Mouse (Mus musculus) kidney, embryonic 14.5 days (tissue): ENCODE measurements around the gene Psmd9. TPM values are rescaled to one million over a fixed set of nuclear protein-coding genes. Genes with fewer than 3 reads are reported as not detected.

Experiments
- ATAC-seq: fragments of 200-750 bp; cut with Nextera tagmentation; 2 replicates; pipeline ENCODE4 v1.8.0; 2017; ENCODE audit warnings: moderate number of reproducible peaks, mild to moderate bottlenecking, moderate TSS enrichment, moderate library complexity; ENCODE audit not compliant: low FRiP score, low TSS enrichment
- H3K27ac ChIP-seq: fragments of 300-500 bp; sonication (generic); 2 replicates; pipeline ENCODE4 v1.5.1; 2014; ENCODE audit warnings: low read depth, mild to moderate bottlenecking, low read length, moderate library complexity, mixed read lengths
- H3K27me3 ChIP-seq: fragments of 300-500 bp; sonication (generic); 2 replicates; pipeline ENCODE4 v1.6.1; 2014; ENCODE audit warnings: mild to moderate bottlenecking, low read length; ENCODE audit not compliant: control insufficient read depth, insufficient read depth
- H3K36me3 ChIP-seq: fragments of 300-500 bp; sonication (generic); 2 replicates; pipeline ENCODE4 v1.6.1; 2014; ENCODE audit warnings: low read length, mixed read lengths; ENCODE audit not compliant: control insufficient read depth, insufficient read depth
- H3K4me1 ChIP-seq: fragments of 300-500 bp; sonication (generic); 2 replicates; pipeline ENCODE4 v1.6.1; 2014; ENCODE audit warnings: low read length, mixed read lengths; ENCODE audit not compliant: control insufficient read depth, insufficient read depth
- H3K4me2 ChIP-seq: fragments of 300-500 bp; sonication (generic); replicated peaks from 2 replicates; pipeline ENCODE4 v1.6.1; 2014; ENCODE audit warnings: low read depth, mild to moderate bottlenecking, low read length
- H3K4me3 ChIP-seq: fragments of 300-500 bp; sonication (generic); 2 replicates; pipeline ENCODE4 v1.5.1; 2014; ENCODE audit warnings: mild to moderate bottlenecking, low read length
- H3K9ac ChIP-seq: fragments of 300-500 bp; sonication (generic); 2 replicates; pipeline ENCODE4 v1.6.1; 2014; ENCODE audit warnings: low read depth, mild to moderate bottlenecking, low read length, moderate library complexity
- H3K9me3 ChIP-seq: fragments of 300-500 bp; sonication (generic); 2 replicates; pipeline ENCODE4 v1.6.1; 2016; ENCODE audit warnings: low read length; ENCODE audit not compliant: control insufficient read depth
- WGBS: fragments of 180-500 bp; shearing (Covaris S2); extraction: QIAGEN DNeasy Blood & Tissue Kit; methylation state at CpG from one replicate; pipeline ENCODE4 v1.1.7; 2014; 5-methylcytosine and 5-hydroxymethylcytosine counted together
- polyA plus RNA-seq: library from polyadenylated mRNA; unstranded; fragments of >200 nt; fragmentation: Nextera tagmentation; extraction: Ambion mirVana; gene quantifications from 2 replicates; pipeline ENCODE4 v1.2.1, GENCODE M21; 2014

The Psmd9 gene
- polyA plus RNA-seq, 1 experiment from 2014 or later, result 73.9 TPM

GRCm38 (mm10) chr5:123232180-123232579 lies 63.0 kb downstream of the Psmd9 start:
- peaks cover 9% of the 10 kb centered on the region; the same call in 1 of the 2 replicates for H3K36me3 ChIP-seq
- ATAC-seq, result no peak
- 97% methylated on average over 2 of the region's 2 CpGs for WGBS

GRCm38 (mm10) chr5:123235731-123236130 lies 66.5 kb downstream of the Psmd9 start:
- Histone ChIP-seq H3K4me3 (no peak overlapping the region), H3K4me1 (no peaks in the 10 kb centered on the region), H3K27me3 (no peaks in the 10 kb centered on the region), H3K4me2 (no peak overlapping the region), H3K27ac (no peak overlapping the region), H3K9me3 (no peaks in the 10 kb centered on the region), H3K9ac (no peak overlapping the region), H3K36me3 (peaks cover 30% of the 10 kb centered on the region)
- 0 out of 2 replicates have a peak, but pooled peaks have one; percentile 28 for ATAC-seq
- WGBS, result 28% methylated on average over 2 of the region's 2 CpGs

More at GRCm38 (mm10) chr5:123232180-123232579, 63.0 kb downstream of the Psmd9 start:
- Histone ChIP-seq H3K4me3 (no peak overlapping the region), H3K27me3 (no peaks in the 10 kb centered on the region), H3K4me2 (no peak overlapping the region), H3K27ac (no peak overlapping the region), H3K4me1 (peaks cover 5% of the 10 kb centered on the region), H3K9ac (no peak overlapping the region), H3K9me3 (no peaks in the 10 kb centered on the region)

DNA sequence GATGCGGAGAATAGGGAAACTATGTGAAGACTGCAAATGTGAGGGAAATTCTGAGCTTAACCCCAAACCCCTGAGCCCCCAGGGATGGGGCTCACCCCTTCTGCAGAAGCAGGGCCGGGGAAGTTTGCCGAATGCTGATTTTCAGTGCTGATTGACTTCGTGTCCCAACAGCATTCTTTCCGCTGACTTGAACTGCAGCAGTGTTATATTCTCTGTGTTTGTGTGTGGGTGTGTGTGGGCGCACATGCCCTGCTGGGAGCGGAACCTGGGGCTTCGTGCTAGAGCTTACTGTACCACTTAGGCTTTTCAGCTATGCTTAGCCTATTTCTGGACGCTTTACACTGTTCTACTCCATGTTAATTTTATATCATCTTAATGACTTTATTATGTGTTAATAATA lies 67.2 kb downstream of the Psmd9 start:
- no peaks in the 10 kb centered on the region for H3K9me3 ChIP-seq
- H3K36me3 ChIP-seq, result peaks cover 35% of the 10 kb centered on the region
- H3K27me3 ChIP-seq, result no peaks in the 10 kb centered on the region
- no peak for ATAC-seq
- H3K4me1 ChIP-seq, result no peaks in the 10 kb centered on the region
- no peak overlapping the region for H3K27ac ChIP-seq
- no peak overlapping the region for H3K4me2 ChIP-seq
- no peak overlapping the region for H3K9ac ChIP-seq
- WGBS, result 88% methylated on average over 9 of the region's 9 CpGs
- H3K4me3 ChIP-seq, result no peak overlapping the region

DNA sequence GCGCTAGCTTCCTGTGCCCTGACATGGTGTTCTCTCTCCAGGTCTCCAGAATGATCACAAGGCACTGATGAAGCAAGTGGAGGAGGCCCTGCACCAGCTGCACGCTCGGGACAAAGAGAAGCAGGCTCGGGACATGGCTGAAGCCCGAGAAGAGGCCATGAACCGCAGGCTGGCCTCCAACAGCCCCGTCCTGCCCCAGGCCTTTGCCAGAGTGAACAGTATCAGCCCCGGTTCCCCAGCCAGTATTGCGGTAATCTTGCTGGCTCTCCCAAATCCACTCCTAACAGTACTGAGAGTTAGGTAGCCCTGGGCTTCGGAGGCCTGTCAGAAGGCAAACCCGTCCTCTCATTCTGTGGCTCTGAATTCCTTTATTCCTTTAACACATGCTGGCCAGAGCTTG lies 70.3 kb downstream of the Psmd9 start:
- Histone ChIP-seq H3K9me3 (no peaks in the 10 kb centered on the region), H3K9ac (no peak overlapping the region), H3K36me3 (peaks cover 57% of the 10 kb centered on the region), H3K27ac (no peak overlapping the region), H3K4me3 (no peak overlapping the region), H3K27me3 (no peaks in the 10 kb centered on the region), H3K4me2 (no peak overlapping the region), H3K4me1 (no peaks in the 10 kb centered on the region)
- 90% methylated on average over 11 of the region's 11 CpGs for WGBS
- no peak for ATAC-seq

DNA sequence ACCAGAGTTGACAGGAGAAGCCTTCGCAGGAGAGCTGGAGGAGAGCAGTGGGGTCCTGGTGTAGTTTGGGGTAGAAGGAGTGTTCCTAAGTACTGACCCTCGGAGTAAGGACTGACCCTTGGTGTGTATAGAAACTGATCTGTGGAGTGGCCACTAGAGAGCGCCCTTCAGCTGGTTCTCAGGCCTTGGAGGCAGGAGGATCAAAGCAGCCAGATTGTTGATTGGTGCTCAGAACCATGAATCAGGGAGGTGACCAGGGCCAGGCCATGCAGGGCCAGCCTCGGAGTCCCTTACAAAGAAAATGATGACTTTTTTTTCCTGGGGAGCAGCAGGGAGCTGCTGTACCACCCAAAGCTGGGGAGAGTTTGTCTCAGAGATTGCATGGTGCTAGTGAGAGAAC lies 76.3 kb downstream of the Psmd9 start:
- Histone ChIP-seq H3K27ac (no peak overlapping the region), H3K36me3 (peaks cover 28% of the 10 kb centered on the region)
- peak; percentile 55 for ATAC-seq

DNA sequence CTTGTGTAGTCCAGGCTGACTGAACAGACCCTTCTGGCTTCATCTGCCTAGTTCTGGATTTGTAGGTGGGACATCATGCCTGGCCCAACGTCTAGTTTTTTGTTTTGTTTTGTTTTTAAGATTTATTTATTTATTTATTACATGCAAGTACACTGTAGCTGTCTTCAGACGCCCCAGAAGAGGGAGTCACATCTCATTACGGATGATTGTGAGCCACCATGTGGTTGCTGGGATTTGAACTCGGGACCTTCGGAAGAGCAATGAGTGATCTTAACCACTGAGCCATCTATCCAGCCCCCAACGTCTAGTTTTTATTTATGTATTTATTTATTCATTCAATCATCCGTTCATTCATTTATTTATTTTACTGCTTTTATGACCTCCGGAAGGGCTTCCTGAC lies 82.2 kb downstream of the Psmd9 start:
- H3K27ac ChIP-seq, result no peak overlapping the region
- H3K36me3 ChIP-seq, result no peaks in the 10 kb centered on the region; the same call in 1 of the 2 replicates
- no peak overlapping the region for H3K4me3 ChIP-seq
- H3K9ac ChIP-seq, result no peak overlapping the region
- H3K27me3 ChIP-seq, result no peaks in the 10 kb centered on the region
- no peak overlapping the region for H3K4me2 ChIP-seq
- H3K9me3 ChIP-seq, result no peaks in the 10 kb centered on the region
- no peak for ATAC-seq
- 65% methylated on average over 8 of the region's 8 CpGs for WGBS
- H3K4me1 ChIP-seq, result no peaks in the 10 kb centered on the region

More for the DNA sequence above, 76.3 kb downstream of the Psmd9 start:
- Histone ChIP-seq H3K4me1 (0 out of 2 replicates have a peak, but pooled peaks cover 3% of the 10 kb centered on the region), H3K4me3 (no peak overlapping the region), H3K4me2 (no peak overlapping the region), H3K9me3 (no peaks in the 10 kb centered on the region), H3K27me3 (no peaks in the 10 kb centered on the region), H3K9ac (no peak overlapping the region)
- 14% methylated on average over 4 of the region's 4 CpGs for WGBS

DNA sequence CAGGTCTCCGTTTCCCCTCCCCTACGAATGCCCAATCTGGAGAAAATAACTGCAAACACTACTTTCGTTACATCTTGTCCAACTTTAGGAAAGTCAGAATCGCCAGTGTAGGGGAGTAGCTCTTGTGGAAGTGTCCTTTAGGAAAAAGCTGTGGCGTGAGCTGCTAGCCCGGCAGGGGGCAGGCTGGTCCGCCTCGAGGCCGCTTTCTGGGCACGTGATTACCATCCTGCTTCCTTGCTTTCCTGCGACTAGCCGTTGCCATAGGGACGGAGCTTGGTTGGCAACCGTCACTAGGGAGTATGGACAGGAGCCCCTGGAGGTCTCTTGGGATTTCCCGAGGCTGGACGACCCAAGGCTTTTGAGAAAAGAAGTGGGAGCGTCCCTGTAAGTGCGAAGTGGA lies 82.6 kb downstream of the Psmd9 start, which contains the start of gene Wdr66:
Gene Wdr66, plus strand, starts transcription at position 269 of the 400 bp plus-strand sequence.
- WGBS, result 2% methylated on average over 18 of the region's 18 CpGs
- H3K4me3 ChIP-seq, result peak within 1 kb of the TSS; percentile 13

DNA sequence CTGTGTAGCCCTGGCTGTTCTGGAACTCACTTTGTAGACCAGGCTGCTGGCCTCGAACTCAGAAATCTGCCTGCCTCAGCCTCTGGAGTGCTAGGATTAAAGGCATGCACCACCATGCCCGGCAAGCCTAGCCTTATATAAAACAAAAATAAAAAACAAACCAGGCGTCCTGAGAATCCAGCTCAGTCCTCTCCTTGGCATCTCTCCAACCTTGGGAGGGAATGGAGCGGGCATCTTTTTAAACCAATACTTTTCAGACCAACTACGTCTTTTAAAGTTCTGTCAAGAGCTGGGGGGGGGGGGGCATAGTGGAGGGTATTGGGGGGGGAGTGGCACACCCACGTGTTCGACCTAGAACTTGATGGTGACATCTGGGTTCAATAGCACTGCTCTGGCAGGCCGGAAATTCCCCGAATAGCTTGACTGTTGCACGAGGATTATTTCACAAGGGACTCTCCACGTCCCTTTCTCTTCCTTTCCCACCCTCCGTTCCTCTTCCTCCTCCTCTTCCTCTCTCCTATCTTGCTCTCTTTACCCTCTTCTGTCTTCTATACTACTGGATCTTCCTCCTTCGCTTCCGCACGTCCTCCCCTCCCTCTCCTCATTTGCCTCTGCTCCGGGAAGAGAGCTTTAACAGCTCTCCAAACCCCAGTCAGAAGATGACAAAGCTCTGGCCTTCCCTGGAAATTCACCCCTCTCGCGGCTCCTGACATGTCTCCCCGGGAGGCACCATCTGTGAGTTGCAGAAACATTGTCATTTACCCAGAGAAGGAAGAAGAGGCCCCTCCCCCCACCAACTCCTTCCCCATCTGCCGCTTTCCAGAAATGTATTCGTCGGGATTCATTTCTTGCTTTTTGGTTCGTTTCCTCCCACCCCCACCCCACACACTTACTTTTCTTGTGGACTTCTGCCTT lies 87.9 kb downstream of the Psmd9 start:
- Histone ChIP-seq H3K4me3 (no peak overlapping the region), H3K27me3 (no peaks in the 10 kb centered on the region)
- WGBS, result 36% methylated on average over 23 of the region's 23 CpGs

More for the DNA sequence above, 82.6 kb downstream of the Psmd9 start, which contains the start of gene Wdr66:
- Histone ChIP-seq H3K27ac (no peak within 1 kb of the TSS), H3K9me3 (no peaks in the 10 kb centered on the region), H3K27me3 (no peaks in the 10 kb centered on the region), H3K9ac (no peak within 1 kb of the TSS), H3K4me1 (no peaks in the 10 kb centered on the region), H3K4me2 (peak within 1 kb of the TSS; percentile 45), H3K36me3 (no peaks in the 10 kb centered on the region; the same call in 1 of the 2 replicates)
- peak; percentile 94 for ATAC-seq

GRCm38 (mm10) chr5:123258990-123259389 lies 89.8 kb downstream of the Psmd9 start:
- H3K27me3 ChIP-seq, result no peaks in the 10 kb centered on the region
- ATAC-seq, result no peak
- 59% methylated on average over 5 of the region's 5 CpGs for WGBS
- H3K4me2 ChIP-seq, result no peak overlapping the region
- H3K9ac ChIP-seq, result no peak overlapping the region
- no peak overlapping the region for H3K27ac ChIP-seq
- H3K9me3 ChIP-seq, result no peaks in the 10 kb centered on the region
- H3K4me1 ChIP-seq, result no peaks in the 10 kb centered on the region
- H3K36me3 ChIP-seq, result no peaks in the 10 kb centered on the region
- H3K4me3 ChIP-seq, result no peak overlapping the region

More for the DNA sequence above, 87.9 kb downstream of the Psmd9 start:
- Histone ChIP-seq H3K4me1 (no peaks in the 10 kb centered on the region), H3K9ac (no peak overlapping the region), H3K9me3 (no peaks in the 10 kb centered on the region), H3K36me3 (no peaks in the 10 kb centered on the region), H3K27ac (no peak overlapping the region), H3K4me2 (peak overlapping the region; percentile 16; the same call in 1 of the 2 replicates)
- ATAC-seq, result no peak
